Mouse (Mus musculus) kidney, adult 10 weeks (tissue): ENCODE data around the gene Rpl4. TPM values are rescaled to one million over a fixed set of nuclear protein-coding genes. Genes with fewer than 3 reads are reported as not detected.

Source experiments
- polyA plus RNA-seq: library from polyadenylated mRNA; stranded (reverse); fragments of 350-450 nt; fragmentation: Illumina TruSeq; extraction: RNeasy Lipid Tissue Mini Kit (QIAGEN cat#74804); gene quantifications from one replicate; pipeline ENCODE4 v1.2.3, GENCODE M21; 2014; ENCODE audit warnings: low read depth, low replicate concordance

Rpl4 gene
- 340 TPM for polyA plus RNA-seq

DNA sequence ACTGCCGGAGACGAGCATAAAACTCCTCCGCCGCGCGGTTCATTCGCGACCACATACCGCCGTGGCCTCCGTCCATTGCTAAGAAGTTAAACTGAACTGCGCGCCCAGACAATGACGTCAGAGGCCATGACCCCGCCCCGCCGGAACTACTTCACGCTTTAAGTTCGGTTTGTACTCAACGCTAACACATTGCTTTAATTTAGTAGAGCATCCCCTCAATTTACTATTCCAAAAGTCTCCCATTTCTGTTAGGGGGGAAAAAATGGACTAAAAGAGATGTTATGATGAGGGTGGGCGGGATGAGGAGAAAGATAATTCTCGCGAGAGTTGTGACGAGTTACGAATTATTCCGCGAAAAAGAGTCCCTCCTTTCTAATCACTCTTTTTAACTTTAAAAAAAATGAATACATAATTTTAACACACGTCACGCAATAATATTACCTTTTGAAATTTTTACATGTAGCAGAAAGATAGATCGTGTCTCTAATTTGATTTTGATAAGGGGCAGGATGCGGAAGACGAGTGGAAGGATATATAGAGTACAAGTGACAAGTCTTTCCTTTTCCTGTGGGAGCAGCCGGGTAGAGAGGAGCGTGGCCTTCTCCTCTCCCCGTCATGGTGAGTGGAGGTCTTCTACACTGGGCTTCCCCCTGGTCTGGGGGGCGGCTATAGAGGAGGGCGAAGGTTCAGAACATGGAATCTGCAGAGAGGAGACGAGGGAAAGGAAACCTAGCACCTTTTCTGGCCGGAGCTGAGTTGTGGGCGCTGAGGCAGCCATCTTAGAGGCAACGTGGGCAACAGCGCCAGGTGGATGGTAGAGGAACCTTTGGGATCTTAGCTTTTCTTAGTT is at the start of gene Rpl4, which contains the start of gene Zwilch:
Gene Rpl4, plus strand, starts transcription at position 560 of the 850 bp plus-strand sequence.
Gene Zwilch, minus strand, starts transcription at position 289 of the 850 bp plus-strand sequence.

DNA sequence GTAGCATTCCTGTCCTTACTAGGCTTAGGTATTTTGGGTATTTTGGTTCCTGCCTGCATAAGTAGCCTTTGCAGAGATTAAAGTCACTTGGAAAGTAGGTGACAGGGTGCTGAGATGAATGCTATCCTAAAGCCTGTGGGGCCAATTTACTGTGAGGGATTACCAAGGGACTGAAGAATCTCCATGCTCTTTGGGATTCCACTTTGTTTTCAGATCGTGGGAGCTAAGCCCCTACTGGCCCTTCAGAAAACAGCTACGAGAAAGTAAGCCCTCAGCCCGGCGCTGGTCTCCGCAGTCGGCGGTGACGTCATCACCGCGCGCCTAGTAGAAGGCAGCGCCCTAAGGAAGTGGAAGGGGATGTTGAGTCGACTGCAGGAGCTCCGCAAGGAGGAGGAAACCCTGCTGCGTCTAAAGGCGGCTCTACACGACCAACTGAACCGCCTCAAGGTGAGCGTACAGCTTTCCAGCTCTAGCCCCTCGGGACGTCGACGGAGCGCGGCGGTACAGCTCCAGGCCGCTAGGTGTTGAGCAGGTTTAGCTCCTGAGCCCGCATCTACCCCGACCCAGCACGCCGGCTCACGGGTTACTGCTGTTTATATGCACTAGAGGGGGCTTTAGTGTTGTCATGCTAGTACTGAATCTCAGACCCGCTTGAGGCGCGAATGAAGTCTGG is 5.9 kb downstream of the Rpl4 start, which contains the start of gene Snapc5:
Gene Snapc5, plus strand, starts transcription at position 301 of the 673 bp plus-strand sequence.

Other genes starting within 250 kb of the Rpl4 start
- 2.3 TPM for gene Smad6, start 151.3 kb upstream of the Rpl4 start, polyA plus RNA-seq
- gene Lctl, start 56.2 kb upstream of the Rpl4 start, polyA plus RNA-seq = 2.1 TPM
- gene Zwilch, start 271 bp upstream of the Rpl4 start, polyA plus RNA-seq = 2.7 TPM
- 96.3 TPM for gene Snapc5, start 5.9 kb downstream of the Rpl4 start, polyA plus RNA-seq
- not detected for gene Uchl4, start 61.8 kb downstream of the Rpl4 start, polyA plus RNA-seq
- gene Map2k1, start 80.3 kb downstream of the Rpl4 start, polyA plus RNA-seq = 47.8 TPM
- 41.5 TPM for gene Tipin, start 108.2 kb downstream of the Rpl4 start, polyA plus RNA-seq
- 17.1 TPM for gene Dis3l, start 167.9 kb downstream of the Rpl4 start, polyA plus RNA-seq
- gene Megf11, start 212.3 kb downstream of the Rpl4 start, polyA plus RNA-seq = 0.20 TPM